Mouse (Mus musculus) right cerebral cortex, adult 18-20 months (tissue): ENCODE data around the gene Lrrc4.

ENCODE experiments used
- DNase-seq: peaks from one replicate; pipeline ENCODE4 v3.0.0; 2022; ENCODE audit warnings: mixed read lengths

Gene Lrrc4

GRCm38 (mm10) chr6:28822296-28822695, 9.3 kb downstream of the Lrrc4 start:
- no peak for DNase-seq

GRCm38 (mm10) chr6:28819509-28820358, 11.8 kb downstream of the Lrrc4 start:
- no peak for DNase-seq

DNA sequence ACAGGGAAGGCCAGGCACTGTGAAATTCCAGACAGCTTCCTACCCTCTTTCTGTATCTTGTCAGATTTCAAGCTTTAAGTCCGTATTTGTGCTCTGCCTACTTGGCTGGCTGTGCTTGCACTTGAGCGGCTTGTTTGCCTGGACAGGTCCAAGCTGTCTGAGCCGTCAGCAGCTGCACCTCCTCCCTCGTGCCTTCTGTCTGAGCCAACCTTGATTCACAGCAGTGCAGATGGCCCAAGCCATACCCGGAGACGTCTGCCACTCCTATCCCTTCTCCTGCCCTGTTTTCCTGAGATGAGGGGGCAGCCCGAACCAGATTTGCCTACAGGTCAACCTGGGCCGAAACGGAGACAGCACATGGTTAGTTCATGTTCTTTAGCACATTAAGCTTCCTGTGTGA, 14.5 kb downstream of the Lrrc4 start:
- peak; percentile 89 for DNase-seq

GRCm38 (mm10) chr6:28814895-28815294, 16.7 kb downstream of the Lrrc4 start:
- DNase-seq: no peak

DNA sequence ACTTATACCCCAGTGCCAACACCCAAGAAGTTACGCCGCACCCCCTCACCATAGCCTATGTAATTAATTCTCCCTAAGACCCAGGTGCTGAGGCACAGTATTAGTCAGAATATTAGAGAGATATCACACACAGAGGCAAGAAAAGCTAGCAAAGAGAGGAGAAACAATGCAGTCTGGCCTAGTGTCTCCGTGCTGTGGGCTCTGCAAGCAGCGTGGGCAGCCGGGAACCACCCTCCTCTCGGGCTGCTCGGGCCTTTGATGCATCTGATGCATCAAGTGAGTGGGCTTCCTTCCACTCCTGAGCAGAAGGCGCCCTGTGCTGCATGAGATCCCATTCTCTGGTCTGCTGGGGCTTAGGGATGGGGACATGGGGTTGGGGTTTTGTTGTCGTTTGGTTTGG, 18.5 kb downstream of the Lrrc4 start:
- peak; percentile 65 for DNase-seq

GRCm38 (mm10) chr6:28804751-28805150, 26.8 kb downstream of the Lrrc4 start:
- no peak for DNase-seq

- DNase-seq: no peak
These were observed 27.8 kb downstream of the Lrrc4 start for GRCm38 (mm10) chr6:28803678-28804279.

DNA sequence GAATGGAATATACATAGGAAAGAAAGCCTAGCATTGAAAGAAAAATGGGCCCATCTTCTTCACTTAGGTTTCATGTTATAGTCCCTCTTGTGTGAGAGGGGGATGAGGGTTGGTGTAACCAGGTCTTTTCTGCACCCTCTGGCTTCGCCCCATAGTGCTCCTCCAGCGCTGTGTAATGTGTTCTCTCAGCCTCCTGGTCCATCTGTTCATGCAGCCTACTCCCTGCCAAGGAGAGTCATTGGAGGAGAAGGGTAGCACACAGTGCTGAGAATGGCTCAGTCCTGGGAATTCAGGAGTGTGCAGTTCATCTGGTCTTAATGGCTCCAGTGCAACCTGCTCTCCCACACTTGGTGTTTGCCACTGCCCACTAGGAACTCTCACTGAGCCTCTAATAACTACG, 30.6 kb downstream of the Lrrc4 start:
- DNase-seq: peak; percentile 83

DNA sequence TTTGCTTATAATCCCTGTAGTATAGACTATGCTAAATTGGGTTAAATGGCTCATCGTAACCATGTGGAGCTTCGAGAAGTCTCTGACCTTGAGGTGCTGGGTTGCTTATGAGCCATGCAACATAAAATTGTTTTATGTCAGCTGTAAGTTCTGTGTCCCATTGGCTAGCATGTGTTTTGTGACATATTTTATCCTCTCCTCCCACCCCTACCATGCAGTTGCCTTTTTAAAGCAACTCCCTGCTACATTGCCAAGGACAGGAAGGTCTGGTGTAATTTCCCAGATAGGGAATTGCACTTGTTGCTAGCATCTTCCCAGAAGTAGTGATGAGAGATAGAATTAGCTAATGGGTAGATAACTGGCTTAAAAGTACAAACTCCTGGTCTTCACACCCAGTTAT, 31.7 kb downstream of the Lrrc4 start:
- no peak for DNase-seq

DNA sequence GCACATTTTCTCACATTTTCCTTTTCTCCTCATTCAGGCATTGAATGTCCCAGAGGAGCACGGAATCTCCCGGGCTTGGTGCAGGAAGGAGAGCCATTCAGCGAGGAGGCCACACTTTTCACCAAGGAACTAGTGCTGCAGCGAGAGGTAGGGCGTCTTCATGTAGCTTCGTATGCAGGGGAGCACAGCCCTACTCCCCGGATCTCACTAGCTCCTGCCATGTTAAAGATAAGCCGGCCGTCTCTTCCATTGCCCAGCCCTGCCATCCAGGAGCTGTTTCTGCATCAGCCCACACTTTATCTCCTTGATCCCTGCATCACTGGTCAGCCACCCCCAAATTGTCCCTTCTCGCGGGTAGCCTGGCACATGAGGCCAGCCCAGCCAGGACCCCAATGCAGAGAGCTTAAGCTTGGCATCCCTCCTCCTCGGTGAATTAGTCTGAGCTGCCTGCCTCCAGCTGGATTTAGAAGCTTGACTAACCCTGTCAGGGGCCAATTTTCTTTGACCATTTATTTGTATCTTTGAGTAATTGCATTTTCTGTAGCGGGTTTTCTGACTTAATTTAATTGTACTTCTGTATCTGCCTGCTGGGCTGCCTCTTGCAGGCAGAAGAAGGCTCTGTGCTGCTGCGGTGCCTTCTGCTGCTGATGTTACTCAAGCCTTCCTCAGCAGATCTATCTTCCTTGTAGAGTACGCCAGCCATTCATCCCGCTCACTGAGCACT, 35.6 kb downstream of the Lrrc4 start:
- DNase-seq: no peak

- DNase-seq: no peak
These were observed 36.2 kb downstream of the Lrrc4 start for GRCm38 (mm10) chr6:28795380-28795779.

- DNase-seq: no peak
These were observed 39.7 kb downstream of the Lrrc4 start for GRCm38 (mm10) chr6:28791809-28792208.

- no peak for DNase-seq
These were observed 40.4 kb downstream of the Lrrc4 start for GRCm38 (mm10) chr6:28791183-28791582.

DNA sequence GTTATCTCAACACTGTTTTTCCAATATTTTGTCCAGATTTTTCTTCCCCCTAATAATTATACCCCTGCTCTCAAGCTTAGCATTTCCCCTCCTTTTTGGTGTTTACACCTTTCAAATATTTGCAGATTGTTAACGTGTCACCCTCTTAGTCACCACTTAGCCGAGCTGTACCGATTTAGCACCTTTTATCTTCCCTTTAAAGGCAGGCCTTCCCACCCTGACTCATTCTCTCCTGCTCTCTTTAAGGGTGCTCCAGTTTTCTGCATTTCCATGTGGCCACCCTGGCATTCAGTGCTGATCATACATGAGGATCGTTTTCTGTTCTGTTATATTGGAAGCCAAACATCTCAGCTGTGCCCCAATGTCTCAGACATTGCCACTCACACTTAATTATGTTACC, 41.9 kb downstream of the Lrrc4 start:
- DNase-seq: no peak

GRCm38 (mm10) chr6:28787133-28787532, 44.4 kb downstream of the Lrrc4 start:
- DNase-seq: no peak

- DNase-seq: no peak
These were observed 45.8 kb downstream of the Lrrc4 start for GRCm38 (mm10) chr6:28785770-28786169.

- no peak for DNase-seq
These were observed 47.6 kb downstream of the Lrrc4 start for GRCm38 (mm10) chr6:28783953-28784352.

DNA sequence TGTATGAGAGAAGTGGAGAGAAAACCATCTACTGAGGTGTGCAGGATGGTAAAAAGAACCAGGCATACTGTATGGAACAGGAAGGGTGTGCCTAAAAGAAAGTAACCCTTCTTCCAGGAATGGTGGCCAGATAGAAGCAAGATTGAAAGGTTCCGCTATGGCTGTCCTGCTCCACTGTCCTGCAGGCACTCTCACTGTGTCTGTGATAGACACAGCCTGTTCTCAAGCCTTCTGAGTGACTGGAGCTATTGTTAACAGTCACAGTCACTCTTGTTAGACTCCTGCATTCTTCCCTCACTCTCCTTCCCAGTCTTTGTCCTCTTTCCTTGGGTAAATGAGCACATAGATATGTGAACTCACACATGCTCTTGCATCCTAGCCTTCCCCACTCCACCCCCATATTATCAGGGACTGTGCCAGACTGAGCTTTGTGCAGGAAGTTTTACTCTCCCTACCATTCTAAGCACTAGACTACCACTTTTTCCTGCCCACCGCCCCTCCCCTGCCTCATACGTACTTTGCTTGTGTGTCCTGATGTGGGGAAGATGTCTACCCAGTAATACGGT, 48.4 kb downstream of the Lrrc4 start:
- no peak for DNase-seq

DNA sequence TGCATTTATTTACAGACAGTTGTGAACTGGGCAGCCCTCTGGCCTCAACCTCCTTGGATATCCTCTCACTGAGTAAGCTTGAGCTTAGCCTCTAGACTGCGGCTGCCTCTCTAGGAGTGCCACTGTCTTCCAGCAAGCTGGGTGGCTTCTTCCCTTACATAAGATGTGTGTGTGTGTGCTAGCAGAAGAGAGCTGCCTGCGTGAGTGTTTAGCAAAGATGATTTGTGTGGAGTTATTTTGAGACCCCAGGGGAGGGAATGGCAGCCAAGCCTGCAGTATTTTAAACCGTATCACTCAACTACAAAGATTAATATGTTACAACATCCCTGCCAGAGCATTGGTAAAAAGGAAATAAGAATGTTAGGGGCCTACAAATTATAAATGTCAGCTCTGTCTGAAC, 49.9 kb downstream of the Lrrc4 start:
- DNase-seq: peak; percentile 82

DNA sequence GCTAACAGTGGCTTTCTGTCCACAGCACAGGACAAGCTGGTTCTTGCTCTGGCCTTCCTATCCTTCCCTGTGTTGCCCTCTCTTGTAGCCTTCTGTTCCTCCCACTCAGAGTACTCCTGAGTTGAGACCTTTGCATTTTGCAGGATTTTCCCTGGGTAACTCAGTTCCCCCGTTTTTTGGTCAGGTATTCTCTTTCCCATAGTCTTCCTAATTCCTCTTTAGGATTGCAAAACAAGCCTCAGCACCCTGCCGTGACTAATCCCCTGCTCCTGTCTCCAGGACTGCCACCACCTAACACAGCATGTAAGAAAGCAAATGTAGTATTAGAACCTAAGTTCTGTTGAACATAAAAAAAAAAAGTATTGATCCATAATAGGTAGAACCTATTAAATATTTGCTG, 60.2 kb downstream of the Lrrc4 start:
- DNase-seq: no peak

- peak; percentile 63 for DNase-seq
These were observed 63.6 kb downstream of the Lrrc4 start for GRCm38 (mm10) chr6:28767891-28768481.

DNA sequence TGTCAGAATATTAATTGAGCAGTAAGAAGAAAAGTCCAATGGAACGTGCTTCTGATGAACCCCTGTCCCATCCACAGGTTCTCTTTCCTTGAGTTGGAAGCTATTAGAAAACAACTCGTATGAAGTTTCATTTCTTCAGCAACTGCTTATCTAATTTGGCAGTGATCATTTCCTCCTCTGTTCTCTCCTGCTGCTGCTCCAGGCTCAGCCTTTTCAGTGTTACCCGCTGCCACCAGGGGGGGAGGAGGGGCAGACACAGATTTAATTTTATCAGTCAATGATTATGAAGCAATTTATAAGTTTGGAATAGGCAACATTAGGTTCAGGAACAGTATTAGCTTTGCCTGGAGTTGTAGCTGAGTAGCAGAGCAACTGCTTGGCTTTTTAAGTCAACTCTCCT, 64.9 kb downstream of the Lrrc4 start:
- no peak for DNase-seq

DNA sequence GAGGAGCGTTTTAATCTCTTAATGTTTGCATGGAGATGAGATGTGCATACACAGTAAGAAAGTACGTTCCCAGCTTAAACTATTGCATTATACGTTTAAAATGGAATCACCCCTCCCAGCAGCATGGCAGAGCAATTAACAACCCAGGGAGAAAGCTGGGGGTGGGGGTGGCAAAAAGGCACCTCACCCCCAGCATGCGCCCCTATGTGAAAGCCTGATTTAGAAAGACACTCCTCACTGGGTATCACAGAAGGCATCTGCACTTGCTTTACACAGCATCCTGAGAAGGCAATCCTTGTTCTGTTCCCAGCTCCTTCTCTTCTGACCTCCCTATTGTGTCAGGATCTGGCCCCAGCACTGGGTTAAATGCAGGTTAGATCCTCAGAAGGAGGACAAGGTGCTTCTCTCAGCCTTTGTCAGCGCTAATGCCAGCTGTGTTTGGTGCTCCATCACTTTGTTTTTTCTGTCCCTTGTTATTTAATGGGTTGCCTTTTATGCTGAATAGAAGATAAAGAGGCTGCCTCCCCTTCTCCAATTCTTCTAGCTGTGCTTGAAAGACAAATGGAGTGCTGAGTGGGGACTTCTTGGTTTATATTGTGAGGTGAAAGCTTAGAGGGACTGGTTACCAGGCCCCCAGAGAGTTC, 69.3 kb downstream of the Lrrc4 start:
- DNase-seq: no peak
